Mouse (Mus musculus) embryonic facial prominence, embryonic 14.5 days (tissue): Measurements from ENCODE around the gene Gpr88. TPM values are rescaled to one million over a fixed set of nuclear protein-coding genes. Genes with fewer than 3 reads are reported as not detected.
"Not testable (repeated sequence)": the region's sequence is repeated elsewhere in the genome, so short reads cannot be mapped to it uniquely, and the experiment has no call there.

Experiments
- ATAC-seq: fragments of 200-750 bp; cut with Nextera tagmentation; 2 replicates; pipeline ENCODE4 v1.8.0; 2017; ENCODE audit warnings: low read depth, moderate number of reproducible peaks, moderate TSS enrichment
- DNase-seq: peaks from one replicate; pipeline ENCODE4 v3.0.0-alpha.2; 2015; ENCODE audit warnings: low spot score
- H3K27ac ChIP-seq: fragments of 300-500 bp; sonication (generic); replicated peaks from 2 replicates; pipeline ENCODE4 v1.5.1; 2014; ENCODE audit warnings: low read depth, mild to moderate bottlenecking, low read length, moderate library complexity
- H3K27me3 ChIP-seq: fragments of 300-500 bp; sonication (generic); replicated peaks from 2 replicates; pipeline ENCODE4 v1.6.1; 2014; ENCODE audit warnings: low read length; ENCODE audit not compliant: control insufficient read depth, insufficient read depth
- H3K36me3 ChIP-seq: fragments of 300-500 bp; sonication (generic); 2 replicates; pipeline ENCODE4 v1.6.1; 2014; ENCODE audit warnings: low read length, mixed read lengths; ENCODE audit not compliant: control insufficient read depth, insufficient read depth
- H3K4me1 ChIP-seq: fragments of 300-500 bp; sonication (generic); 2 replicates; pipeline ENCODE4 v1.6.1; 2014; ENCODE audit warnings: antibody characterized with exemption, low read length; ENCODE audit not compliant: control insufficient read depth, insufficient read depth
- H3K4me2 ChIP-seq: fragments of 300-500 bp; sonication (generic); 2 replicates; pipeline ENCODE4 v1.6.1; 2014; ENCODE audit warnings: low read depth, mild to moderate bottlenecking, low read length, moderate library complexity, mixed read lengths
- H3K4me3 ChIP-seq: fragments of 300-500 bp; sonication (generic); 2 replicates; pipeline ENCODE4 v1.5.1; 2014; ENCODE audit warnings: low read depth, mild to moderate bottlenecking, low read length
- H3K9ac ChIP-seq: fragments of 300-500 bp; sonication (generic); 2 replicates; pipeline ENCODE4 v1.6.1; 2014; ENCODE audit warnings: low read depth, mild to moderate bottlenecking, low read length, moderate library complexity, mixed read lengths
- H3K9me3 ChIP-seq: fragments of 300-500 bp; sonication (generic); 2 replicates; pipeline ENCODE4 v1.6.1; 2016; ENCODE audit warnings: low read length; ENCODE audit not compliant: control insufficient read depth
- WGBS: fragments of 180-500 bp; shearing (Covaris S2); extraction: QIAGEN DNeasy Blood & Tissue Kit; methylation state at CpG from one replicate; pipeline ENCODE4 v1.1.7; 2014; 5-methylcytosine and 5-hydroxymethylcytosine counted together
- polyA plus RNA-seq: library from polyadenylated mRNA; unstranded; fragments of >200 nt; fragmentation: Nextera tagmentation; extraction: Ambion mirVana; gene quantifications from 2 replicates; pipeline ENCODE4 v1.2.1, GENCODE M21; 2014

Gene Gpr88
- polyA plus RNA-seq, 1 experiment from 2014 or later: 0.93 TPM

- no peak for ATAC-seq
- 63% methylated on average over 6 of the region's 6 CpGs for WGBS
- Histone ChIP-seq H3K9ac (no peak overlapping the region), H3K36me3 (no peaks in the 10 kb centered on the region), H3K27me3 (no peaks in the 10 kb centered on the region), H3K4me3 (no peak overlapping the region), H3K4me1 (peaks cover 14% of the 10 kb centered on the region), H3K4me2 (no peak overlapping the region), H3K27ac (no peak overlapping the region), H3K9me3 (no peaks in the 10 kb centered on the region)
- DNase-seq: no peak
Observed at GRCm38 (mm10) chr3:116220980-116221685, 32.2 kb downstream of the Gpr88 start.

- H3K27me3 ChIP-seq, H3K4me3 ChIP-seq, H3K9me3 ChIP-seq, ATAC-seq, H3K9ac ChIP-seq, H3K4me2 ChIP-seq, H3K36me3 ChIP-seq, H3K27ac ChIP-seq, DNase-seq: not testable (repeated sequence)
- peaks cover 10% of the 10 kb centered on the region for H3K4me1 ChIP-seq
- 77% methylated on average over 6 of the region's 6 CpGs for WGBS
Observed at GRCm38 (mm10) chr3:116217398-116217797, 35.9 kb downstream of the Gpr88 start.

- Histone ChIP-seq H3K9me3 (no peaks in the 10 kb centered on the region), H3K9ac (no peak overlapping the region), H3K36me3 (no peaks in the 10 kb centered on the region), H3K4me2 (no peak overlapping the region), H3K27me3 (no peaks in the 10 kb centered on the region), H3K4me3 (no peak overlapping the region), H3K4me1 (peaks cover 2% of the 10 kb centered on the region), H3K27ac (no peak overlapping the region)
- 46% methylated on average over 1 of the region's 1 CpGs for WGBS
- no peak for ATAC-seq
- DNase-seq: no peak
Observed at GRCm38 (mm10) chr3:116216261-116216660, 37.0 kb downstream of the Gpr88 start.

- Histone ChIP-seq H3K9ac (no peak overlapping the region), H3K4me1 (peaks cover 3% of the 10 kb centered on the region), H3K9me3 (no peaks in the 10 kb centered on the region), H3K36me3 (no peaks in the 10 kb centered on the region), H3K4me3 (no peak overlapping the region), H3K27ac (no peak overlapping the region), H3K27me3 (no peaks in the 10 kb centered on the region), H3K4me2 (no peak overlapping the region)
- WGBS: 81% methylated on average over 5 of the region's 5 CpGs
- ATAC-seq (no peak), DNase-seq (no peak)
Observed at GRCm38 (mm10) chr3:116211639-116212038, 41.7 kb downstream of the Gpr88 start.

GRCm38 (mm10) chr3:116210720-116211121, 42.6 kb downstream of the Gpr88 start:
- Histone ChIP-seq H3K4me2 (peak overlapping the region; percentile 10; the same call in 1 of the 2 replicates), H3K9me3 (no peaks in the 10 kb centered on the region), H3K36me3 (no peaks in the 10 kb centered on the region), H3K9ac (no peak overlapping the region), H3K4me1 (peaks cover 7% of the 10 kb centered on the region), H3K27me3 (no peaks in the 10 kb centered on the region), H3K4me3 (no peak overlapping the region), H3K27ac (no peak overlapping the region)
- WGBS: 47% methylated on average over 8 of the region's 8 CpGs
- ATAC-seq (no peak), DNase-seq (no peak)

- H3K9me3 ChIP-seq: no peaks in the 10 kb centered on the region
- H3K36me3 ChIP-seq: no peaks in the 10 kb centered on the region
- H3K27ac ChIP-seq: no peak overlapping the region
- H3K9ac ChIP-seq: no peak overlapping the region
- DNase-seq: no peak
- H3K4me3 ChIP-seq: no peak overlapping the region
- no peaks in the 10 kb centered on the region for H3K27me3 ChIP-seq
- WGBS: 80% methylated on average over 8 of the region's 8 CpGs
- no peak overlapping the region for H3K4me2 ChIP-seq
- H3K4me1 ChIP-seq: peaks cover 7% of the 10 kb centered on the region
- no peak for ATAC-seq
Observed at GRCm38 (mm10) chr3:116209214-116209613, 44.1 kb downstream of the Gpr88 start.

GRCm38 (mm10) chr3:116206306-116206834, 46.9 kb downstream of the Gpr88 start:
- Histone ChIP-seq H3K9me3 (no peaks in the 10 kb centered on the region), H3K27ac (no peak overlapping the region), H3K4me1 (peaks cover 7% of the 10 kb centered on the region; the same call in 1 of the 2 replicates), H3K27me3 (no peaks in the 10 kb centered on the region), H3K36me3 (no peaks in the 10 kb centered on the region), H3K4me2 (no peak overlapping the region), H3K4me3 (no peak overlapping the region), H3K9ac (no peak overlapping the region)
- WGBS: 67% methylated on average over 8 of the region's 8 CpGs
- no peak for ATAC-seq
- no peak for DNase-seq

GRCm38 (mm10) chr3:116205346-116206219, 47.7 kb downstream of the Gpr88 start:
- Histone ChIP-seq H3K9me3 (no peaks in the 10 kb centered on the region), H3K36me3 (no peaks in the 10 kb centered on the region), H3K9ac (no peak overlapping the region), H3K27ac (no peak overlapping the region), H3K4me3 (no peak overlapping the region), H3K4me2 (no peak overlapping the region), H3K4me1 (peaks cover 4% of the 10 kb centered on the region; the same call in 1 of the 2 replicates), H3K27me3 (no peaks in the 10 kb centered on the region)
- ATAC-seq (no peak), DNase-seq (peak; percentile 51)
- 60% methylated on average over 13 of the region's 13 CpGs for WGBS
